Mouse (Mus musculus): ENCODE data around the gene Gprin3.

DNA sequence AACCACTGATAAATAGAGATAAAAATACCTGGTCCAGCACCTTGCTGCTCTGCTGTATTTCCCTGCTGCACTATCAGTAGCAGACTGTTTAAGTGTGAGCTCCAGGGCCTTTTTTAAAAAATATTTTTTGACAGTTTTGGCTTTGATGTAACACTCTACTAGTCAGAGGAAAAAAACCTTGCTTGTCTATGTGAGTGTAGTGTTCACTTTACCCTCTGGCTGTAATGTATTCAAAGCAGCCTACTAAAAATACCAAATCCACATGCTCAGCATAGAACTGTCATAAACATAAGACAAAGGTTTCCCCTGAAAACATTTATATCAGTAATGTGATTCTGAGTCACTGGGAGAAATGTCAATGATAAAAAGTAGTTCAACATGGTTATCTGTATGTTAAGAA lies 111.0 kb downstream of the Gprin3 start:
- TF ChIP-seq CTCF (IDR thresholded peaks at IDR 0.05; ENCODE audit: low read depth, low read length) (no peak), POLR2A (IDR thresholded peaks at IDR 0.05; ENCODE audit: extremely low read depth, insufficient read depth, low read length) (no peak)

All from liver, adult 2 months (tissue).